Mouse (Mus musculus) right cerebral cortex, postnatal 36 days (tissue): ENCODE data around the gene Itih5.

Source experiments
- DNase-seq, 2 experiments: peaks; one replicate each; pipeline ENCODE4 v3.0.0; 2022; ENCODE audit warnings: low spot score in 2 of 2, mixed read lengths in 1 of 2

Gene Itih5

GRCm38 (mm10) chr2:10153201-10154075 lies at the start of gene Itih5:
Itih5 (plus strand) TSS chr2:10153571.
- no peak for DNase-seq

GRCm38 (mm10) chr2:10108535-10109189 lies 44.7 kb upstream of the Itih5 start:
- no peak for DNase-seq

- DNase-seq = no peak
These were observed 34.6 kb upstream of the Itih5 start for GRCm38 (mm10) chr2:10118751-10119150.

GRCm38 (mm10) chr2:10119276-10119675 lies 34.1 kb upstream of the Itih5 start:
- no peak for DNase-seq

GRCm38 (mm10) chr2:10121826-10122225 lies 31.5 kb upstream of the Itih5 start:
- DNase-seq = no peak

GRCm38 (mm10) chr2:10126122-10126521 lies 27.2 kb upstream of the Itih5 start:
- DNase-seq = no peak

GRCm38 (mm10) chr2:10127471-10127870 lies 25.9 kb upstream of the Itih5 start:
- no peak for DNase-seq

GRCm38 (mm10) chr2:10128571-10128970 lies 24.8 kb upstream of the Itih5 start:
- DNase-seq = no peak

- peak in 1 of 2 experiments; percentile 53 for DNase-seq
These were observed 22.9 kb upstream of the Itih5 start for GRCm38 (mm10) chr2:10130341-10130990.

- no peak for DNase-seq
These were observed 22.1 kb upstream of the Itih5 start, which contains the start of gene Itih2 for GRCm38 (mm10) chr2:10131296-10131695. Itih2 (minus strand) TSS chr2:10131396.

- DNase-seq = no peak
These were observed 21.2 kb upstream of the Itih5 start for GRCm38 (mm10) chr2:10132128-10132527.

GRCm38 (mm10) chr2:10133941-10134340 lies 19.4 kb upstream of the Itih5 start:
- no peak for DNase-seq

- no peak for DNase-seq
These were observed 16.1 kb upstream of the Itih5 start for GRCm38 (mm10) chr2:10137320-10137719.

- DNase-seq = no peak
These were observed 12.9 kb upstream of the Itih5 start for GRCm38 (mm10) chr2:10140456-10140855.

- DNase-seq = peak; percentile 26 to 28
These were observed 10.6 kb upstream of the Itih5 start for GRCm38 (mm10) chr2:10142472-10143454.

GRCm38 (mm10) chr2:10145514-10145913 lies 7.9 kb upstream of the Itih5 start:
- DNase-seq = no peak

GRCm38 (mm10) chr2:10147176-10147575 lies 6.2 kb upstream of the Itih5 start:
- peak; percentile 36 to 49 for DNase-seq

- DNase-seq = no peak
These were observed 781 bp upstream of the Itih5 start for GRCm38 (mm10) chr2:10152590-10152989.

- no peak for DNase-seq
These were observed 3.8 kb downstream of the Itih5 start for GRCm38 (mm10) chr2:10157184-10157583.

- DNase-seq = no peak
These were observed 8.6 kb downstream of the Itih5 start for GRCm38 (mm10) chr2:10162011-10162410.

GRCm38 (mm10) chr2:10166635-10167034 lies 13.3 kb downstream of the Itih5 start:
- DNase-seq = no peak
